Mouse (Mus musculus) forebrain, embryonic 12.5 days (tissue): ENCODE results near the gene Cyb5rl. TPM values are rescaled to one million over a fixed set of nuclear protein-coding genes. Genes with fewer than 3 reads are reported as not detected.

Experiments
- ATAC-seq: fragments of 200-750 bp; cut with Nextera tagmentation; 2 replicates; pipeline ENCODE4 v1.8.0; 2017; ENCODE audit warnings: moderate TSS enrichment; ENCODE audit not compliant: low FRiP score
- H3K27ac ChIP-seq: fragments of 300-500 bp; sonication (generic); 2 replicates; pipeline ENCODE4 v1.5.1; 2016; ENCODE audit warnings: mild to moderate bottlenecking
- H3K27me3 ChIP-seq: fragments of 300-500 bp; sonication (generic); 2 replicates; pipeline ENCODE4 v1.6.1; 2016; ENCODE audit warnings: mild to moderate bottlenecking
- H3K36me3 ChIP-seq: fragments of 300-500 bp; sonication (generic); replicated peaks from 2 replicates; pipeline ENCODE4 v1.6.1; 2016; ENCODE audit warnings: mild to moderate bottlenecking
- H3K4me1 ChIP-seq: fragments of 300-500 bp; sonication (generic); 2 replicates; pipeline ENCODE4 v1.6.1; 2016
- H3K4me2 ChIP-seq: fragments of 300-500 bp; sonication (generic); 2 replicates; pipeline ENCODE4 v1.6.1; 2016; ENCODE audit warnings: mild to moderate bottlenecking, moderate library complexity
- H3K4me3 ChIP-seq: fragments of 300-500 bp; sonication (generic); replicated peaks from 2 replicates; pipeline ENCODE4 v1.5.1; 2016; ENCODE audit warnings: mild to moderate bottlenecking
- H3K9ac ChIP-seq: fragments of 300-500 bp; sonication (generic); 2 replicates; pipeline ENCODE4 v1.6.1; 2016; ENCODE audit warnings: mild to moderate bottlenecking
- H3K9me3 ChIP-seq: fragments of 300-500 bp; sonication (generic); 2 replicates; pipeline ENCODE4 v1.6.1; 2016
- WGBS: fragments of 180-500 bp; shearing (Covaris S2); methylation state at CpG from one replicate; pipeline ENCODE4 v1.1.7; 2016; 5-methylcytosine and 5-hydroxymethylcytosine counted together
- polyA plus RNA-seq: library from polyadenylated mRNA; unstranded; fragments of >200 nt; fragmentation: Nextera tagmentation; extraction: Ambion mirVana; gene quantifications from 2 replicates; pipeline ENCODE4 v1.2.1, GENCODE M21; 2016

Gene Cyb5rl
- polyA plus RNA-seq, result 6.0 and 7.0 TPM in 2 replicates

GRCm38 (mm10) chr4:107066252-107067124 is at the start of gene Cyb5rl, which contains the start of gene Mrpl37:
Gene Cyb5rl (plus strand): TSS chr4:107066988.
Gene Mrpl37 (minus strand): TSS chr4:107066868.
- Histone ChIP-seq H3K27me3 (0 out of 2 replicates have a peak, but pooled peaks cover 4% of the 10 kb centered on the region), H3K9me3 (no peaks in the 10 kb centered on the region), H3K36me3 (peaks cover 27% of the 10 kb centered on the region), H3K27ac (no peak within 1 kb of the TSS), H3K4me1 (peaks cover 18% of the 10 kb centered on the region), H3K4me3 (peak within 1 kb of the TSS; percentile 91), H3K4me2 (peak within 1 kb of the TSS; percentile 93), H3K9ac (peak within 1 kb of the TSS; percentile 85)
- peak; percentile 99 for ATAC-seq
- WGBS, result under 1% methylated on average over 60 of the region's 60 CpGs

DNA sequence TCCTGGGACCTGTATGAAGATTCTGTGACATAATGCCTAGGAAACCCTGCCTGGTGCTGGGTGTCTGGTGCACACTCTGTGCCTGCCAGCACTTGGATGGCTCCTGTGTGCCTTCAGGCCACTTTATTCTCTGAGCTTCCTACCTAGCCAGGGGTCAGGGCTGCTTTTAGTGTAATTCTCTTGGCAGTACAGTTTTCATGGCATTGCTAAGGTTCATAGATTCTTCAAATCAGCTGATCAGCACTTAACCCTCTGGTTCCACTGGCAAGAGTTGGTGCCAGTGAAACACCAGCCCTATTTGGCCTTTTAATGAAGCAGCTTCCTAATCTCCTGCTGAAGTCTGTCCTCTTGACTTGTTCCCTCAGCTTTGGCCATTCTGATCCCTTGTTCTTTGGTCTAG is 49.5 kb upstream of the Cyb5rl start:
- Histone ChIP-seq H3K9ac (no peak overlapping the region), H3K4me2 (no peak overlapping the region), H3K27me3 (no peaks in the 10 kb centered on the region; the same call in 1 of the 2 replicates), H3K36me3 (peaks cover 15% of the 10 kb centered on the region), H3K9me3 (no peaks in the 10 kb centered on the region), H3K4me3 (no peak overlapping the region), H3K27ac (no peak overlapping the region), H3K4me1 (peaks cover 97% of the 10 kb centered on the region)
- no peak for ATAC-seq

DNA sequence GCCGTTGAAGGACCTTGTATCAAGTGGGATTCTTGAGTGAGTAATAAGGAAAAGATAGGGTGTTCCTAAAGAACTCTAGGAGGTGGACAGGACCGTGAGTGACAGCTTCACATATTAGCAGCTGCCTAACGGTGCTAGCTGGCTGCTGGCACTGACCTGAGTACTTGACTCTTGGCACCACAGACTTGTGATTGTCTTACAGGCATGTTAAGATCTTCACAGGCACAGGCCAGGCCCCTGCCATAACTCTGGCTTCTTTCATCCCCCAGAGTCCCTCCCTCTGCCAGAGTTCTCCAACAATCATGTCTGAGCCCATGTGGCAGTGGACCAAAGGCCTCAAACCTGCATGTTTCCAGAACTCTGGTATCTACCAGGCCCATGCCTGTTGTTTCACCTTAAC is 48.3 kb upstream of the Cyb5rl start:
- Histone ChIP-seq H3K4me1 (peaks cover 94% of the 10 kb centered on the region), H3K9ac (no peak overlapping the region), H3K27ac (peak overlapping the region; percentile 59), H3K27me3 (peaks cover 6% of the 10 kb centered on the region), H3K4me3 (no peak overlapping the region), H3K4me2 (no peak overlapping the region), H3K36me3 (peaks cover 15% of the 10 kb centered on the region), H3K9me3 (no peaks in the 10 kb centered on the region)
- WGBS, result 79% methylated on average over 3 of the region's 3 CpGs
- ATAC-seq, result no peak

GRCm38 (mm10) chr4:107019027-107019426 is 47.8 kb upstream of the Cyb5rl start:
- Histone ChIP-seq H3K36me3 (peaks cover 12% of the 10 kb centered on the region), H3K4me1 (peaks cover 92% of the 10 kb centered on the region), H3K27ac (peak overlapping the region; percentile 59), H3K9ac (no peak overlapping the region), H3K9me3 (no peaks in the 10 kb centered on the region), H3K27me3 (peaks cover 6% of the 10 kb centered on the region), H3K4me3 (no peak overlapping the region), H3K4me2 (no peak overlapping the region)
- ATAC-seq, result no peak
- 49% methylated on average over 7 of the region's 7 CpGs for WGBS

- Histone ChIP-seq H3K9ac (no peak overlapping the region), H3K4me1 (peaks cover 91% of the 10 kb centered on the region), H3K4me2 (no peak overlapping the region), H3K27me3 (peaks cover 6% of the 10 kb centered on the region), H3K4me3 (no peak overlapping the region), H3K9me3 (no peaks in the 10 kb centered on the region), H3K36me3 (peaks cover 6% of the 10 kb centered on the region; the same call in 1 of the 2 replicates), H3K27ac (no peak overlapping the region)
- WGBS, result 72% methylated on average over 5 of the region's 5 CpGs
- ATAC-seq, result no peak
Measured at GRCm38 (mm10) chr4:107020287-107021000, 46.3 kb upstream of the Cyb5rl start.

- no peaks in the 10 kb centered on the region for H3K9me3 ChIP-seq
- H3K9ac ChIP-seq, result no peak overlapping the region
- WGBS, result 57% methylated on average over 3 of the region's 3 CpGs
- H3K27ac ChIP-seq, result peak overlapping the region; percentile 9
- H3K27me3 ChIP-seq, result peaks cover 11% of the 10 kb centered on the region
- no peak overlapping the region for H3K4me3 ChIP-seq
- peaks cover 89% of the 10 kb centered on the region for H3K4me1 ChIP-seq
- no peak overlapping the region for H3K4me2 ChIP-seq
- H3K36me3 ChIP-seq, result peaks cover under 1% of the 10 kb centered on the region; the same call in 1 of the 2 replicates
- no peak for ATAC-seq
Measured at GRCm38 (mm10) chr4:107021464-107021863, 45.3 kb upstream of the Cyb5rl start.

GRCm38 (mm10) chr4:107024899-107025298 is 41.9 kb upstream of the Cyb5rl start:
- Histone ChIP-seq H3K27ac (no peak overlapping the region), H3K9ac (no peak overlapping the region), H3K9me3 (no peaks in the 10 kb centered on the region), H3K4me2 (no peak overlapping the region; the same call in 1 of the 2 replicates), H3K4me1 (peaks cover 61% of the 10 kb centered on the region), H3K4me3 (no peak overlapping the region), H3K27me3 (peaks cover 20% of the 10 kb centered on the region), H3K36me3 (peaks cover 25% of the 10 kb centered on the region)
- 64% methylated on average over 7 of the region's 7 CpGs for WGBS
- ATAC-seq, result no peak

GRCm38 (mm10) chr4:107025369-107025768 is 41.4 kb upstream of the Cyb5rl start:
- H3K4me3 ChIP-seq, result no peak overlapping the region
- no peak overlapping the region for H3K9ac ChIP-seq
- no peak overlapping the region for H3K27ac ChIP-seq
- H3K9me3 ChIP-seq, result no peaks in the 10 kb centered on the region
- peak; percentile 33; the same call in 1 of the 2 replicates for ATAC-seq
- H3K4me1 ChIP-seq, result peaks cover 57% of the 10 kb centered on the region
- no peak overlapping the region for H3K4me2 ChIP-seq
- peaks cover 30% of the 10 kb centered on the region for H3K36me3 ChIP-seq
- H3K27me3 ChIP-seq, result peaks cover 20% of the 10 kb centered on the region
- WGBS, result 38% methylated on average over 5 of the region's 5 CpGs

- H3K9ac ChIP-seq, result no peak overlapping the region
- H3K4me1 ChIP-seq, result peaks cover 46% of the 10 kb centered on the region
- no peak overlapping the region for H3K4me2 ChIP-seq
- H3K27ac ChIP-seq, result peak overlapping the region; percentile 9
- no peaks in the 10 kb centered on the region for H3K9me3 ChIP-seq
- no peak for ATAC-seq
- H3K4me3 ChIP-seq, result no peak overlapping the region
- peaks cover 41% of the 10 kb centered on the region for H3K36me3 ChIP-seq
- peaks cover 20% of the 10 kb centered on the region for H3K27me3 ChIP-seq
- 69% methylated on average over 8 of the region's 8 CpGs for WGBS
Measured at GRCm38 (mm10) chr4:107026451-107026850, 40.3 kb upstream of the Cyb5rl start.

GRCm38 (mm10) chr4:107035689-107036088 is 31.1 kb upstream of the Cyb5rl start:
- no peak overlapping the region for H3K27ac ChIP-seq
- WGBS, result 90% methylated on average over 4 of the region's 4 CpGs
- peaks cover 13% of the 10 kb centered on the region for H3K4me1 ChIP-seq
- ATAC-seq, result no peak
- H3K4me2 ChIP-seq, result no peak overlapping the region
- no peaks in the 10 kb centered on the region for H3K9me3 ChIP-seq
- H3K36me3 ChIP-seq, result peaks cover 93% of the 10 kb centered on the region
- H3K27me3 ChIP-seq, result no peaks in the 10 kb centered on the region
- no peak overlapping the region for H3K4me3 ChIP-seq
- H3K9ac ChIP-seq, result no peak overlapping the region

DNA sequence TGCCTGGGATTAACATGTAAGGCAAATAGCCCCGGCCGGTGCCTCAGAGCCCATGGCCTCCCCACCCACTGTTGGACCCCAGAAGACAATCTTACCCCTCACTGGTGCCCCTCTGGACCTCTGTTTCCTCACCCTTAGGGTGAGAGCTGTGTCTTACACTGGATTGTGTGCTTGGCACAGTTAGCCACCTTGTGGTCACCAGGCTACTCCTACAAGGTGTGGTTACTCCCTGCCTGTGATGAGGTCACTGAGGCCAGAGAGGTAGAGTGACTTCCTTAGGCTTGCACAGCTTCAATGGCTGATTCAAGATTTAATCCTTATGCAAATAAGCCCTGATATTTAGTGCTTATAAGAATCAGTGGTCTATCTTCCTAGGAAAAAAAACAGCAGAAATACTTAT is 29.8 kb upstream of the Cyb5rl start:
- H3K27me3 ChIP-seq, result no peaks in the 10 kb centered on the region
- H3K9ac ChIP-seq, result no peak overlapping the region
- 93% methylated on average over 2 of the region's 2 CpGs for WGBS
- H3K36me3 ChIP-seq, result peaks cover 93% of the 10 kb centered on the region
- peak; percentile 28; the same call in 1 of the 2 replicates for ATAC-seq
- H3K4me3 ChIP-seq, result no peak overlapping the region
- no peak overlapping the region for H3K27ac ChIP-seq
- H3K4me1 ChIP-seq, result peaks cover 13% of the 10 kb centered on the region
- no peak overlapping the region for H3K4me2 ChIP-seq
- H3K9me3 ChIP-seq, result no peaks in the 10 kb centered on the region

DNA sequence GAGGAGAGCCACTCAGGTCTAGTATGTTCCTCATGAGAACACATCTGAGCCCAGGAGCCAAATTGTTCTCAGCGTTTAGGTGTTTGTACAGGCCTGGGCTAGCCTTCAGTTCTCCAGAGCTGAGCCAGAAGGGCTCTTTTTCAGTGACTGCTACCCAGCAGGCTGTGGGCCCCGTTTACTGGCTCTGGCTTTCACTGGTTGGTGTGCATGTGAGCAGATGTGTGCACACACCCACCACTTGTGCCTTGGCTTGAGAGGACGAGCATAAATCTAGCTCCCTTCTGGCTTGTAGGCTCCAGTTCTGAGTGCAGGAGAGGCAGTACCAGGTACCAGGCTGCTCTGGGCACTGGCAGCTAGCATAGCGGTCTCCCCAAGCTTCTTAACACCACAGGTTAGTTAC is 28.5 kb upstream of the Cyb5rl start:
- Histone ChIP-seq H3K36me3 (peaks cover 93% of the 10 kb centered on the region), H3K4me2 (no peak overlapping the region), H3K27ac (peak overlapping the region; percentile 63; the same call in 1 of the 2 replicates), H3K4me3 (no peak overlapping the region), H3K27me3 (no peaks in the 10 kb centered on the region), H3K4me1 (peaks cover 13% of the 10 kb centered on the region), H3K9me3 (no peaks in the 10 kb centered on the region), H3K9ac (no peak overlapping the region)
- ATAC-seq, result no peak
- WGBS, result 84% methylated on average over 4 of the region's 4 CpGs
